Mouse (Mus musculus) embryonic fibroblast, embryonic 13.5 days (primary cell): Measurements from ENCODE around the gene Lcn11.
"Not testable (repeated sequence)": the region's sequence is repeated elsewhere in the genome, so short reads cannot be mapped to it uniquely, and the experiment has no call there.

ENCODE experiments used
- CTCF ChIP-seq: IDR thresholded peaks from 2 replicates; pipeline ENCODE4 v1.5.1; 2011; ENCODE audit warnings: mild to moderate bottlenecking, control low read depth, low read length, moderate library complexity, borderline replicate concordance; ENCODE audit not compliant: insufficient read depth
- POLR2A ChIP-seq: IDR thresholded peaks from 2 replicates; pipeline ENCODE4 v1.6.1; 2011; ENCODE audit warnings: low read depth, mild to moderate bottlenecking, control low read depth, low read length, moderate library complexity

- not testable (repeated sequence) for TF ChIP-seq POLR2A, CTCF
These were observed 38.9 kb downstream of the Lcn11 start, which contains the start of gene Glt6d1 for GRCm38 (mm10) chr2:25815748-25816147.
